Mouse (Mus musculus) spleen, postnatal 10 days (tissue): ENCODE results near the gene Slc24a1.

Source experiments
- DNase-seq, 2 experiments: peaks; one replicate each; pipeline ENCODE4 v3.0.0; 2021 to 2022; ENCODE audit warnings: low spot score in 2 of 2

Slc24a1 gene

DNA sequence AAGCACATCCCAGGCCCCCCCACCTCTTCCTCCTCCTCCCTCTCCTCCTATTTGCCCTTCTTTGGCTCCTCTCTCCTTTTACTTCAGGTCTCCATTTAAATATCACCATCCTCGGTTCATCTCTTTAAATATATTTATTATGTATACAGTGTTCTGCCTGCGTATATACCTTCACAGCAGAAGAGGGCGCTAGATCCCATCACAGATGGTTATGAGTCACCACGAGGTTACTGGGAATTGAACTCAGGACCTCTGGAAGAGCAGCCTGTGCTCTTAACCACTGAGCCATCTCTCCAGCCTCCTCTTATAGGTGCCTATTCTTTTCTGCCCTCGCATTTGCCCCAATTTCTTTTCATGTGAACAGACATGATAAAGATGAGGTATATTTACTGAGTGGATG lies 13.9 kb downstream of the Slc24a1 start:
- no peak for DNase-seq

DNA sequence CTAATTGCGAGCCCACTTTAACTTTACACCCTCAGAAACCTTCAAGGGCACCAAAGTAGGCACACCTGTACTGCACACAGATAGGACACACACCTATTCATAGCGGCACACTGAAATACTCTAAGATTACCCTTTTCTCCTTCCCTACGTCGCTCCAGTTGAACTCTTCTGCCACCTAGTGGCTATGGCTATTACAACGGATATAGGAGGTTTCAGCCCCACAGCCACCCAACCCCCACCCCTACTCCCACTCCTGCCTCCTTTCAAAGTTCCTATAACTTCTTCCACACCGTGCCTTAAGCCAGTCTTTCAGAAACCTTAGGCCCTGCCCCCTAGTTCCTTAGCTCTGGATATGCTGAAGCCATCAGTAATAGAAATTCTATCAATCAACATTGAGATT lies 14.9 kb downstream of the Slc24a1 start:
- peak; percentile 62 to 79 for DNase-seq

GRCm38 (mm10) chr9:64934015-64934754 lies 17.2 kb downstream of the Slc24a1 start:
- peak in 1 of 2 experiments; percentile 52 for DNase-seq

- DNase-seq: peak in 1 of 2 experiments; percentile 31
These were observed 19.4 kb downstream of the Slc24a1 start for GRCm38 (mm10) chr9:64931751-64932610.

- DNase-seq: no peak
These were observed 21.2 kb downstream of the Slc24a1 start for GRCm38 (mm10) chr9:64930256-64930655.

GRCm38 (mm10) chr9:64926201-64926991 lies 25.0 kb downstream of the Slc24a1 start:
- no peak for DNase-seq

DNA sequence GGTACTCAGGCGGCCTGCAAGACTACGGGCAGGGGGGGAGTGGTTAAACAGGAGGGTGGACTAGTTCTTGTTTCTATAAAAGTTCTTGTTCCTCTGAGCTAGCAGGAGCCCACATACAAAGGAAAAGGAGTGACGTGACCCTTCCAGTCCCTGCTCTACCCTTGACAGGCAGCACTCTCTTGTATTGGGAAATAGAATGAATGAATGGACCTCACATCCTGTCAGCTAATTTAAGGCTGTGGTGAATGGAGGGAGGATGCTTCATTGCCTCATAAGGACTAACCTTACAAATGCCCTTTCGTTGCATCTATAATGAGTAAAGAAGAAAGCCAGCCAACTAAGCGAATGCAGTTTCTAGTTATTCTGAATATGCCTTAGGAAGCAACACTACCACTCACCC lies 25.6 kb downstream of the Slc24a1 start:
- DNase-seq: no peak

DNA sequence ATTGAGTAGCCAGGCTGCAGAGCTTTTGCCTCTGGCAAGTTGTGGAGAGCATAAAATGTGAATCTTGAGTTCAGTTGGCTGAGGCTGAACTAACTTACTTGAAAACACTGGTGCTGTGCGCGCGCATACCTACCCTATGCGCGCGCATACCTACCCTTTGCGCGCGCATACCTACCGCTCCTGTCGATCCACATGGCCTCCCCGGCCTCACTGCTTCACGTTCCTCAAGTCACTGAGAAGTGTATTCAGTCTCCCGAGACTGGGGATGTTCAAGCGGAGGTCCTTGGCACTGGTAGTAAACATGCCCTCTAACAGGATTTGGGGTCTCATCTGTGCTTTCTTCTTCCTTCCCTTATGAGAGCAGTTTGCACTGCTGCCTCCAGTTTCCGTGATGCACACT lies 32.8 kb downstream of the Slc24a1 start:
- DNase-seq: peak in 1 of 2 experiments; percentile 64

- no peak for DNase-seq
These were observed 36.8 kb downstream of the Slc24a1 start for GRCm38 (mm10) chr9:64914629-64915028.

- no peak for DNase-seq
These were observed 37.4 kb downstream of the Slc24a1 start for GRCm38 (mm10) chr9:64913973-64914372.

GRCm38 (mm10) chr9:64913406-64913805 lies 38.0 kb downstream of the Slc24a1 start:
- DNase-seq: no peak

DNA sequence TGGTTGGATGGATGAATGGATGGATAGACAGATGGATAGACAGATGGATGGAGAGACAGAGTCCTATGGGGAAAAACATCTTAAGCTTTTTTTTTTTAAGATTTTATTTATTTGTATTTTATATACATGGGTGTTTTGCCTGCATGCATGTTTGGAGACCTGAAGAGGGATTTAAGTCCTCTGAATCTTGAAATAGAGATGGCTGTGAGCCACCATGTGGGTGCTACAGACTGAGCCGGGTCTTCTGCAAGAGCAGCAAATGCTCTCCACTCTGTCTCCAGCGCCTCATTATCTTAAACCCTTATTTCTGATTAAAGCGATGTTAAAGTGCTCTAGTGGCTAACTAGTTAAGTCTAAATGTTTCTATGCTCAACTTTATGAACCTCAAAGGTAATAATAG lies 44.0 kb downstream of the Slc24a1 start:
- no peak for DNase-seq

DNA sequence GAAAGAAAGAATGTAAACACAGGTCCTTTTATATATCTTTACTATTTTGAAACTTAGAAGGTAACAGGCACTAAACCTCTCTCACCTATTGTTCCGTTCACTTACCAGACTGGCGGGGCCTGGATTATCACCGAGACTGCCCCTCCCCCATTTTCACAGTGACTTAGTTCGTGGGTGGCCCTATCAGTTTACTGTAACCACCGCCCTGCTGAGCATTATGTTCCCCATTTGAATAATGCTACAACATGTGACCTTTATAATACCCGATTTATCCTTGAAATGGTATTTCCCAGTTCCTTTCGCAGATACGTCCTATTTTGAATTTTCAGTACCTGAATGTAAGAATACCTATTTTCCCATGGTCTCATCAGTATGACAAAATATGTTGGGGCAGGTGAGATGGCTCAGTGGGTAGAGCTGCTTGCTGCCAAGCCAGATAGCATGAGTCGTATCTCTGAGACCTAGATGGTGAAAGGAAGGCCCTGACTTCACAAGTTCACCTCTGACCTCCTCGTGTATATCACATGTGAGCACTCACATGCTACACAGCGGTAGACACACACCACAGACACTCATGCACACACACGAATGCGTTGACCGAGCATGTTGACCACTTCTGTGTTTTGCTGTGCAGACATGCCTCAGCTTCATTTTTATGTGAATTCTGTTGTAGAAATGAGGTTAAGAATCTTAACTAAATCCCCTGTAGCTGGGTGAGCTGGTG lies 46.3 kb downstream of the Slc24a1 start:
- no peak for DNase-seq

GRCm38 (mm10) chr9:64903386-64903785 lies 48.0 kb downstream of the Slc24a1 start:
- DNase-seq: peak; percentile 59 to 82

DNA sequence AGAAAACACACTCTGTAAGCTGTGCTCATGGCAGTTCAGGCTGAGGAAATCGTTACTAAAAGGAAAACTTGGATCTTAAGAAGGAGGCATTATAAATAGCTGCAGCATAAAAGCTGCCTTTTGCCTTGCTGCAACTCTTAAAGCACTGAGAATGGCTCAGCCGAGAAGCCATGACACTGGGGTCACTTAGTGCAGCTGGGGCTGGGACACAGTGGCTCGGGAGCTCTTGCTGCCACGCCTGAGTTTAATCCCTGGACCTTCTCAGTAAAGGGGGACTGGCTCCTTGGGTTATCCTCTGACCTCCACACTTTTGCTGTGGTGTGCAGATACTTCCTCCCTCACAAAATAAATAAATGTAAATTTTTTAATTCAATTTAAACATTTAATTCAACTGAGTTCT lies 48.5 kb downstream of the Slc24a1 start:
- no peak for DNase-seq

DNA sequence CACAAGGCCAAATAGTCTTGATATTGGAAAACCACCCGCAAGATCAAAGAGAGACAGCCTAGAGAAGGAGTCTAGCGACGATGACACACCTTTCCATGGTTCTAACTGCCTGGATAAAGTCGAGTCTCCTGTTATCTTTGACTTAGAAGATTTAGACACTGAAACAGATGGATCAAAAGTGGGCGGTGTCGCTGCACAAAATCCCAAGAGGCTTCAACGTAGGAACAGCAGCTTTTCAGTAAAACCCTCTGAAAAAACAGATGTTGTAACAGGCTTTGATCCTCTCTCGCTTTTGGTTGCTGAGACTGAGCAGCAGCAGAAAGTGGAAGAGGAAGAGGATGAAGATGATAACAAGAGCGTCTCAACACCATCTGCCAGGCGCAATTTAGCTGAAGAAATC lies 54.8 kb downstream of the Slc24a1 start:
- no peak for DNase-seq

- no peak for DNase-seq
These were observed 65.4 kb downstream of the Slc24a1 start for GRCm38 (mm10) chr9:64886008-64886407.
